Mouse (Mus musculus) kidney, postnatal 14 days (tissue): Measurements from ENCODE around the gene Nudt3.

ENCODE experiments used
- DNase-seq: peaks from one replicate; pipeline ENCODE4 v3.0.0; 2022; ENCODE audit warnings: mixed read lengths

Gene Nudt3

DNA sequence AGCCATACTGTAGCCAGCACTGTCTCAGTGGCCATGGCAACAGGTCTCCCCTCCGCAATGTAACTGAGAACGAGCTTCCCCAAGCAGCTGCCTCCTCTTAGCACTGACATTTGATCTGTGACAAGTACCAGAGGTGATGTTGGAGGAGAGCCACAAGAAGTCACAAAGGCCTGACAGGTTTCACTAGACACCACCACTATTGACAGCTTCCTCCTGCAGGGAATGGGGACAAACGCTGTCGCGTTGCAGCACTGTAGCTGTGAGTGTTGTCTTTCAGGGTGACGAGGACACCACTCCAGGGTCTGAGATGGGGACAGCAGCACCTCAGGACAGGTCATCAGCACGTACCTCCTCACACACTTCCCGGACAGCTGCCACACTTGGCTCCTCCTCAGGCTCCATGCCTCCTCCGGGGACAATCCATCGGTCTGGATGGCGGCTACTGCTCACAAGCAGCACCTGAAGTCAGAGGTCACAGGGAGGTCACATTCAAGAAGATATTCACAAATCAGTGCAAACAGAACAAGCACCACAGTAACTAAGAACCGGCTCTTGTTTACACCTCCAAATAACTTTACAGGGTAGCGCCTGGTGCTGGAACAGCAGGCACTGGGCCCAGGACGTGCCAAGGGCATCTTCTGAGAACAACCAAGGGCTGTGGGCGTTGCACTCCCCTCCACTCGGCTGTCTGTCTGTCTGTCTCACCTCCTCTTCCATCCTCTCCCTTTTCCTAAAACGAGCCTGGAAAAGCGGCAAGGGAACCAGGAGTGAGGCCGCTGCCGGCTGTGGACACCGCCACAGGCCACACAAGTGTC lies 26.7 kb downstream of the Nudt3 start:
- DNase-seq = no peak

DNA sequence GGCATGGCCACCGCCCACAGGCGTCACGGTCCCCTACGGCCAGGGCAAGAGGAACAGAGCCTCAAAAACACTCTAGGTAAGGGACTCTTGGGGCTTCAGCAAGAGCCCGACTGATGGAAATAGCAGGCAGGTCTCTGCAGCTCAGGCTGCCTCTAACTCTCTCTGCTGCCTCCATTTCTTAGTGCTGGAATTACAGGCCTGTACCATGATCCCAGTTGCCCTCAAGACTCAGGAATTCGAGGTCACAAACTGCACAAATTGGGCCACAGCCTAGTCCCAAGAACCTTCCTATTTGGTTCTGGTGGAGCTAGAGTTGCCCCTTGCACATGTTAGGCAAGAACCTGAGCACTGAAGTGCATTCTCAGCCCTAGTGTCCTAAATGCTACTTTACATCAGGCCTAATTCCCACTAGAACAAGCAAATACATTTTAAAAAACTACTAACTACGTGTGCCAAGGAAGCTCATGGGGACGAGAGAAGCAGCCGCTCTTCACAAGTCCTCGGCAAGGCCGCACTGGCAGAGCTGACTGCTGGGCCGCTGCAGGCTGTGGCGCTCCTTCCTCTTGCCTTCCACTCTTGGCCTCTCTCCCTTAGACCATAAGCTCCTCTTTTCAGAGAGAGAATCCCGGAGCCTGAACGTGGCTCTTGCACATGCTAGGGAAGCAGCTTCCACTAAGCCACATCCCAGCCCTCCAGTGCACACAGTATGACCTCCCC lies 27.5 kb downstream of the Nudt3 start:
- DNase-seq = no peak

GRCm38 (mm10) chr17:27592565-27592910 lies 30.8 kb downstream of the Nudt3 start:
- DNase-seq = no peak

DNA sequence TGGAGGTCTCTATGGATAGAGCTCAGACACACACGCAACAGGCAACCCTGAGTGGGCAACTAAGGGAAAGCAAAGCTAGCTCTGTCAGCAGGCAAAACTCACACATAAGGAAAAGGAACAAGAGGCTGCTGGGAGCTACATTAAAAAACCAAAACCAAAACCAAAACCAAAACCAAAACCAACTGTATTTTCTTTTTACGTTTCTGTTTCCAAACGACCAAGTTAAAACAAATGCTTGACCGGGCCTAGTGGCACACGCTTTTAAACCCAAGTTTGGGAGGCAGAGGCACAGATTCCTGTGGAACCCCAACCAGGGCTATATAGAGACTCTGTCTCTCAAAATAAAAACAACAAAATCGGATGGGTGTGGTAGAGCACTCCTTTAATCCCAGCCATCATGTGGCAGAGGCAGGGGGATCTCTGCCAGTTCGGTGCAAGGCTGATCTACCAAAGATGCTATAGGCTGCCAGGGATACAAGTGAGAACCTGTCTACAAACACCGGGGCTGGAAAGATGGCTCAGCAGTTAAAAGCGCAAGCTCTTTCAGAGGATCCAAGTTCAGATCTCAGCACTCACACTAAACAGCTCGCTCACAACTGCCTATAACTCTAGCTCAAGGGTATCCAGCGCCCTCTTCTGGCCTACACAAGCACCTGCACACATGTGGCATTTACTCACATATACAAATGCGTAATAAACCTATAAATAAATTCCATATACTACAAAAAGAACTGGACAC lies 31.3 kb downstream of the Nudt3 start:
- no peak for DNase-seq

DNA sequence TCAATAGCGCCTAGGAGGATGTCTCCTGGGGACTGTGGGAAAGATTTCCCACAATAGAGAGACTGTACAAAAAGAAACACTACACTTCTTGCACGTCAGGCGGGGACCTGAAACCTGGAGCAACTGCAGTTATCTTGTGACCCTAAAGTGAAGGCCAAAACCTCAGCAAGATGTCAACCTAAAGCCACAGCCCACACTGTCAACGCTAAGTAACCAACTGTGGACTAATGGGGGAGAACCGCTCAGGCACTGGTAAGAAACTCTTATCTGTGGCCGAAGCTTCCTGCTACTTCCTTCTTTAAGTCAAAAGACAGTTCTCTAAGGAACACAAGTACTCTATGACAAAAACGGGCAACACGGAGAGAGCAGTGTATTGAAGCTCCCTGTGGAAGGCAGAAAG lies 35.1 kb downstream of the Nudt3 start:
- no peak for DNase-seq

DNA sequence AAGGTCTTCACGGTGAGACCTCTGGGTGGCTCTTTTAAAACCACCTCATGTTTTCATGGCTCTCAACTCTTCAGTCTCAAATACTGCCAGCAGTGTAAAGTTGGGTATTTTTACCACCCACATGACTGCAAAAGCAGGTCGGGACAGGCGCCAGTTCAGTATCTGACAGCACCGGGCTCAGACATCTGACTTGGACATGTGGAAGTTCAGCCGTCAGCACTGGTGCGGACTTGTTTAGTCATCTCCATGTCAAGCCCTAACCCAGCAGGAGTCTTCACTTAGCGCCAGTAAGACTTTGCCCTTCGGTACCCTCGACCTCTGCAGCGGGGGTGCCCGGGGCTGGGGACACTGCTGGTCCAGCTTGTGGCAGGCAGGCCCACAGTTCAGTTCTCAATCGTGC lies 36.0 kb downstream of the Nudt3 start:
- peak; percentile 59 for DNase-seq

DNA sequence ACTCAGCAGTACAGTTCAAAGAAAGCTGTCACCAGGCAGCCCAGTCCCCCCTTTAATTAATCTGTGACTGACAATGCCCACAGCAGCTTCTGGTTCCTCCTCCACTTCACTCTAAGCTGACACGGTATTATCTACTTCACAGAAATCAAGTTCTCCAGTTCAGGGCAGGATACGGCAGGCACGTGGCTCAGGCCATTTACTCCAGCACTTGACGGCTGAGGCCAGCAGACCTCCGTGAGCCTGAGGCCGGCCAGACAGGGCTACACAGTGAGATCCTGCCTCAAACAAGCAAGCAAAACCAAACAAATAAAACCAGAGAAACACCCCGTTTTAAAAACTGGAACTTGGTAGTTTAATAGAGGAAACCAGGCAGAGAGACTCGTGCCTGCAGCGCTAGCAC lies 36.6 kb downstream of the Nudt3 start:
- no peak for DNase-seq

- DNase-seq = no peak
Observed at GRCm38 (mm10) chr17:27583185-27583894, 40.0 kb downstream of the Nudt3 start.

GRCm38 (mm10) chr17:27580392-27581068 lies 42.8 kb downstream of the Nudt3 start:
- DNase-seq = no peak

DNA sequence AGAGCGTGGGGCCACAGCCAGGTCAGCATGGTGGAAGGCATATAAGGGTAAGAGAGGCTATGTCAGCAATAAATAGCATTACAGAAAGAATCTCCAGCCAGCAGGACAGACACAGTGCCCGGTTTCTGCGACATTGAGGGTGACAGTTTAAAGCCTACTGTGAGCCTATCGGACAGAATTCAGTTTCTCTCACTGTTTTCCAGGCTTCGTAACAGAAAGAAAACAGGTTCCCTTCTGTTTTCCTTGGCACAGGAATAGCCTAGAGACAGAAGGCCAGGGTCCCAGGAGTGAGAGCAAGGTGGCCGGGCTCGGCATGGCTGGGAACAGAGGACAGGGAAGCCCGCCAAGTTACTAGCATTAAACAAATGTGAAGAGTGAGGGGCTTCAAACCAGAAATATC lies 43.5 kb downstream of the Nudt3 start:
- DNase-seq = no peak

DNA sequence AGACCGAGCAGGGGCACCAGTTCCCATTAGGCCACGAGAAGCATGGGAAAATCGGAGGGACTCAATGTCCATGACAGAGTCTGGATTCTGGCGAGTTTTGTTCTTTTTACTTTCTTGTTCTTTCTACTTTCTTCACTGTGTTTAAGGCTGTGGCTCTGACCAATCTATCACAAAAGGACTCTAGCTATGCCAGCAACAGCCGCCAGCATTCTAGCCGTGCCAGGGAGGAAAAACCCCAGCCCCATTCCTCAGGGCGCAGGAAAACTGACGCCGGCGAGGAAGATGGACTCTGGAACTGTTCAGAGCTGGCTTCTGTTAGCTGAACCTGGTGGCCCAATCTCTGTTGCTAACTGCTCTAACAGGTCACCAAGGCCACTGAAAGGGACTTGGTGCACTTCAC lies 44.8 kb downstream of the Nudt3 start:
- no peak for DNase-seq

DNA sequence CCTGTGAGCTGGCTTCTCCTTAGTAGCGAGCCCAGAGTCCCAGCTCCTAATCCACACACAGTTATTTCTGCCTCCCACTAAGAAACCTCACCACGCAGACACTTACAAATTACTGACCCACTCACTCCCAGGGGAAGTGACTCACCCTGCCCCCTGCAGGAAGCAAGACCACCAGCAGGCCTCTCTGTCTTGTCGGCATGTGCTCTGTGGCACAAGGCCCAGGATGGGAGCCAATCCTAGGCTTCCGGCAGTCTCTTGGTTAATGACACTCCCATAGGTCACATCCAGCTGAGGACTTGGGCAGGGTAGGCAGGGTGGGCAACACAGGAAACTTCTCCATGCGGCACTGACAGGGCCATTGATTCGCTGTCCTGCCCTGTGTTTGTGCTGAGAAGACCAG lies 45.8 kb downstream of the Nudt3 start:
- DNase-seq = peak; percentile 52

DNA sequence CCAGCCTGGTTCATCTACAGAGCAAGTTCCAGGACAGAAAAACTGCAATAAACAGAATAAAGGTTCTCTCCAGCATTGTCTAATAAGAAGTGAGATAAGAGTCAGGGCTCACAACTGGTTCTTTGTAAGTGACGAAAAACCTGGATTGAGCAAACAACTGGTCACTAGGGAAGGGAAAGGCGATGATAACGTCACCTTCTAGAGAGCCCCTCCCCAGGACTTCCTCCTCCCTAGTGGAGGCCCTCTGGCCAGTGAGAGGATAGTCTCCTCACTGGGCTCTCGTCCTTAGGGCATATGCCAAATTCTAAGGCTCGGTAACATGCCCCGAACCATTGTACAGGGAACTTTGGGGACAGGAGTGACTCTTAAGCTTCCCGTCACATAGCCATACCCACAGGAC lies 47.2 kb downstream of the Nudt3 start:
- DNase-seq = no peak

- no peak for DNase-seq
Observed at GRCm38 (mm10) chr17:27575116-27575776, 48.0 kb downstream of the Nudt3 start.

DNA sequence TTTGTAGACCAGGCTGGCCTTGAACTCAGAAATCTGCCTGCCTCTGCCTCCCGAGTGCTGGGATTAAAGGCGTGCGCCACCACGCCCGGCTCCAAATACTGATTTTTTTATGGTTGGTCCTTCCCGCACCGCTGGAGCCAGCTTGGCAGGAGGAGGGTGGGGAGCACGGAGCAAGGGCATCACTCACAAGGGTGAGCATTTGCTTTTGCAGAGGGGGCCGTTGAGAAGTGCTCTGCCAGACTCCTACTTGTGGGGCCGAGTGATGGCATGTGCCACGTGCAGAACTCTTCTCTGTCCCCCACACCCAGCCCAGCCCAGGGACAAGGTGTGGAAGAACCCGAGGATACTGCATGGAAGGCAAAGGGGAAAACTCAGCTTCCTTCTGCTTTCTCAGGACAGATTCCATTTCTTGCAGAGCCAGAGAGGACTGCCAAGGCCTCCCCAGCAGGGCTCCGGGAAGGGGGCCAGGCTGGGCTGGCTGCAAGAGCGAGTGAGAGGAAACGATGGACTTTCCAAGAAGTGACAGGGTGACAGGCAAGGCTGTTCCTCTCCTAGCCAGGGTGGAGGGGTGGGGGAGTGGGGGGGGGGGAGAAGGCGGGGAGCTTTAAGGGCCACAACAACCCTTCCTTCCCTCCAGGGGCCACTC lies 48.7 kb downstream of the Nudt3 start:
- peak; percentile 75 for DNase-seq

DNA sequence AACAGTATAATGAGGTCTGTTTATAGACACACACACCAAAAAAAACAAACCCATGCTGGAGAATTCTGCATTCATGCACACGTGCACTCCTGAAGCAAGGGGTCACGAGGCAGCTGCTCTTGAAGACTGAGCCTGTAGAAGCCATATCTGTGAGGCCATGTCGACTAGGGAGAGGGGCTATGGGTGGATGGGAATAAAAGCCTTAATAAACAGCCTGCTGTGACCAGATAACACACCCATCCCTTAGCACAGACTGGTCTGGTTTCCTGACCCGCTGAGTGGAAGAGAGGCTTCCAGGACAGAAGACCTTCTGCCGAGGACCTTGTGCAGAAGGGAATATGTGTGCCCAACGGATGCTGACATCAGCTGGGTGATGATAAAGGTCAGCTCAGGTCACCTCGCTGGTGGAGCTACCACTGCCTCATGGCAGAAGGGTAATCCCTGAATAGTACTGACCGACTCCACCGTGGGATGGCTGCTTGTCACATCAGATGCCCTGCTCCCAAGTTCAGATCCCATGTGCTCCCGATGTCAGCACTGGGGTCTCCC lies 49.4 kb downstream of the Nudt3 start:
- DNase-seq = no peak

DNA sequence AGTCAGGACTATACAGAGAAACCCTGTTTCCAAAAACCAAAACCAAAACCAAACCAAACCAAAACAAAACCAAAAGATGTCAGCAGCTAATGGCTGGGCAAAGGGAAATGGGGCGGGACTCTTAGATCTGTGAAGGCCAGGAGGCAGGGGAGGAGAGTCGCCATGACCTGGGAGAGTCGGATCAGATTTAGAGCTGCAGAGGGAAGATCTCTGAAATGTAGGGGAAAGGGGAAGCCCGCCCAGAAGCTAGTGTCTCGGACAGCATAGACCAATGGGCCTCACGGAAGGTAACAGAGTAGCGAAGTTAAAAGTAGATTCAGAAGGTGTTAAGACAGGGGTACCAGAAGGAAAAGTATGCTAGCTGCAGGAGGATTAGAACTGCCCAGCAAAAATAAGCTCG lies 52.0 kb downstream of the Nudt3 start:
- DNase-seq = no peak

- DNase-seq = no peak
Observed at GRCm38 (mm10) chr17:27568228-27568627, 55.1 kb downstream of the Nudt3 start.

GRCm38 (mm10) chr17:27565942-27566267 lies 57.4 kb downstream of the Nudt3 start:
- no peak for DNase-seq

- peak; percentile 97 for DNase-seq
Observed at GRCm38 (mm10) chr17:27565163-27565941, 57.9 kb downstream of the Nudt3 start, which contains the start of gene AI413582. Gene AI413582, minus strand, starts transcription at chr17:27565756.
